ENCODE assay signal across 12 mouse cellular contexts in the genomic region with DNA sequence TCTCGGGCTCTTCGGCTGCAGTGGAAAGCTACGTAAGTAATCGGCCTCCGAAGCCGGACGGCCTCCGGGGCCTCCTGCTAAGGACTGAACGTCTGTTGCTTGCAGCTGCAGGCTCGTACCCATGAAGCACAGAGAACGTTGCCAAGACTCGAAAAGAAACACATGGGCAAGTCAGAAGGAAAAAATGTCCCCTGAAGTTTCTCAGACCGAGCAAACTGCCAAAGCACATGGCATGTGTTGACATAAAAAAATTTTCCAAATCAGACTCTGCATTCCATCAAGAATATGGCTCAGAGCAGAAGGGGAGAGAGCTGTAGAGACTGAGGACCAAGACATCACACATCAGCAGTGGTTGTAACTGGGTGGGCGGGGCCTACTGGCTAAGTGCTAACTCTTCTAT. TPM values are rescaled to one million over a fixed set of nuclear protein-coding genes. Genes with fewer than 3 reads are reported as not detected.
A peak's percentile ranks its signal among the peaks of the same experiment; 100 is the strongest.
DNase-seq lines count a peak whose midpoint lies in the region; ATAC-seq and TF ChIP-seq lines count a peak whose summit lies in the region.
"Had no signal": no experiment of that assay in that cellular context is flagged by ENCODE, and none has a peak within 500 bp of the region (broad histone marks: within the 10 kb centered on the region; RNA-seq: fewer than 3 reads in every experiment).

No protein-coding gene starts in this region.

- H3K4me1 ChIP-seq in heart, embryonic 15.5 days (replicated peaks) = peaks cover 30% of the 10 kb centered on the region

- DNase-seq in kidney, postnatal 14 days = peak; percentile 32
- no peak for DNase-seq in kidney, postnatal 36 days
- peak; percentile 61 for DNase-seq in brain, embryonic 14.5 days (ENCODE audit: low read depth)
- peak; percentile 60 for DNase-seq in lung, postnatal 36 days
- no peak for DNase-seq in adrenal gland, adult 8-10 months
- DNase-seq in urinary bladder, adult 18-20 months (ENCODE audit: low spot score in 2 of 2) = no peak
- DNase-seq: adrenal gland, postnatal 25 days; kidney, adult 18-20 months; right cerebral cortex, postnatal 14 days; thymus, postnatal 4 days had no signal

- H3K27ac ChIP-seq in heart, embryonic 15.5 days = peak overlapping the region; percentile 62

- H3K9ac ChIP-seq in heart, embryonic 15.5 days = no peak overlapping the region

- H3K9me3 ChIP-seq in heart, embryonic 15.5 days (replicated peaks) = no peaks in the 10 kb centered on the region

- peak; percentile 29; the same call in 1 of the 2 replicates for ATAC-seq in heart, embryonic 15.5 days (replicated peaks; ENCODE audit: insufficient number of reproducible peaks, insufficient read depth, low FRiP score, low read depth)

- TF ChIP-seq CTCF in brain, embryonic 14.5 days (IDR thresholded peaks at IDR 0.05; ENCODE audit: borderline replicate concordance, extremely low read depth, insufficient read depth, insufficient read length) = no peak

- no peaks in the 10 kb centered on the region for H3K36me3 ChIP-seq in heart, embryonic 15.5 days

- H3K27me3 ChIP-seq in heart, embryonic 15.5 days = no peaks in the 10 kb centered on the region

- no peak overlapping the region for H3K4me3 ChIP-seq in heart, embryonic 15.5 days
- H3K4me3 ChIP-seq: myocyte had no signal

- WGBS in heart, embryonic 15.5 days = 60% methylated on average over 14 of the region's 14 CpGs

- no peak for TF ChIP-seq POLR2A in brain, embryonic 14.5 days (IDR thresholded peaks at IDR 0.05; ENCODE audit: borderline replicate concordance, extremely low read depth, insufficient read depth, insufficient read length, poor library complexity, severe bottlenecking)

- no peak overlapping the region for H3K4me2 ChIP-seq in heart, embryonic 15.5 days

RNA-seq across cellular contexts. Expression of gene Pcnx, which starts 6.8 kb away (rescaled TPM):
- polyA plus RNA-seq in brain, embryonic 14.5 days (2012; rRNA removed) = 34.2 and 46.3 TPM in 2 replicates
- 8.6 and 9.8 TPM in 2 replicates for polyA plus RNA-seq in heart, embryonic 15.5 days (2015; fragmentation: Nextera tagmentation; extraction: Ambion mirVana)
- 10 to 100 TPM; 56.1 to 89.3 (median 70.1) TPM for total RNA-seq in adrenal gland, adult 8-10 months (2022)

Comparison
In these comparisons a context has a peak if more than half of its experiments do, and no peak if none do; other contexts are left out.
1. DNase-seq: peak in kidney, postnatal 14 days (single experiment), brain, embryonic 14.5 days (single experiment) and lung, postnatal 36 days (single experiment); none in kidney, postnatal 36 days (0 of 2), adrenal gland, adult 8-10 months (single experiment) and urinary bladder, adult 18-20 months (0 of 2).